Mouse (Mus musculus) Patski (cell line): Measurements from ENCODE around the gene Larp1b. TPM values are rescaled to one million over a fixed set of nuclear protein-coding genes. Genes with fewer than 3 reads are reported as not detected.
A peak's percentile ranks its signal among the peaks of the same experiment; 100 is the strongest.

Source experiments
- ATAC-seq: fragments of 100-300 bp; one replicate; pipeline ENCODE4 v1.8.0; 2021
- CTCF ChIA-PET: fragments of 350-600 bp; sonication (Branson Sonifier 250); formaldehyde crosslinking; loops from one replicate; lab custom pipeline; 2022; ENCODE audit warnings: inconsistent platforms; lab: Charles Lee
- POLR2A ChIA-PET: fragments of 350-600 bp; sonication (Branson Sonifier 250); formaldehyde crosslinking; loops from one replicate; lab custom pipeline; 2022; ENCODE audit warnings: antibody characterized with exemption, inconsistent platforms; lab: Charles Lee
- DNase-seq: peaks from one replicate; pipeline ENCODE4 v3.0.0-alpha.2; 2011; ENCODE audit warnings: low read depth, low spot score
- H3K27me3 ChIP-seq: fragments of 371-371 bp; one replicate; pipeline ENCODE4 v1.5.1; 2021
- CTCF ChIP-seq: fragments of 100-300 bp; IDR thresholded peaks from one replicate; pipeline ENCODE4 v1.5.1; 2021
- in situ Hi-C: fragments of 300-500 bp; cut with MboI; formaldehyde crosslinking; loops from 3 replicates; pipeline ENCODE4 v1.11.1; 2018; ENCODE audit warnings: low pct_unique_long_range_greater_than_20kb, mixed read lengths
- polyA plus RNA-seq: library from polyadenylated mRNA; unstranded; gene quantifications from one replicate; pipeline ENCODE4 v1.2.3, GENCODE M21; 2021

Larp1b gene
- polyA plus RNA-seq, 1 experiment from 2014 or later: 64.6 TPM

DNA sequence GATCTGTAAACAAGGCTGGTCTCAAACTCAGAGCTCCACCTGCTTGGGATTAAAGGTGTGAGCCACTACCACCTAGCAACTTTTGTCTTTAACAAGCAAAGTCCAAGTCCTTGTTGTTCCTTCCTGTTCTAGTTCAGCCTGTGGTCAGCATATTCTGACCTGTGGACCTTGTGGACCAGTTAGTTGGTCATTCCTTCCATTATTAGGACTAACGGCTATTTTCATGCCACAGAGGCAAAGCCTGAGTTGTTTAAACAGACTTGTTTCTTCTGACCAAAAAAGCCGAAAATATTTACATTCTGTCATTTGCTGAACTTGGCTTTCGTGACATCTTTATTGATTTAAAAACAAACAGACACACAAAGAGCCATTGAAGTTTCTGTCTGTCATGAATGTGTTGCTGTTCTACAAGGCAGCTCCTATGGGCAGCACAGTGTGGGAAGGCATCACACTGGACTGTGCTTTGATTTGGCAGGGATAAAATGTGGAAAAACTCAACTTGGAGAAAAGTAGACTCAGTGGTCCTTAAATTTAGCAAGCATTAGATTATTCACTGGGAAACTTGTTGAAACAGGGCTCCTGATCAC lies 68.5 kb downstream of the Larp1b start:
- in situ Hi-C loops: no loop called here

GRCm38 (mm10) chr3:41020687-41021086 lies 71.1 kb downstream of the Larp1b start:
- ChIA-PET CTCF (no interaction called here), POLR2A (no interaction called here)
- DNase-seq (no peak), ATAC-seq (no peak)
- no peak for TF ChIP-seq CTCF
- in situ Hi-C loops: no loop called here
- H3K27me3 ChIP-seq: no peaks in the 10 kb centered on the region

More for the DNA sequence above, 68.5 kb downstream of the Larp1b start:
- no peaks in the 10 kb centered on the region for H3K27me3 ChIP-seq
- POLR2A ChIA-PET: interaction anchor here (0.7 kb wide), 1 partner anchor 20 kb away, joined by 4 read pairs; no protein-coding TSS in a partner anchor
- ATAC-seq: no peak
- CTCF ChIA-PET: interaction anchor here (0.6 kb wide), 1 partner anchor 24 kb away, joined by 3 read pairs; no protein-coding TSS in a partner anchor
- DNase-seq: no peak
- TF ChIP-seq CTCF: no peak

DNA sequence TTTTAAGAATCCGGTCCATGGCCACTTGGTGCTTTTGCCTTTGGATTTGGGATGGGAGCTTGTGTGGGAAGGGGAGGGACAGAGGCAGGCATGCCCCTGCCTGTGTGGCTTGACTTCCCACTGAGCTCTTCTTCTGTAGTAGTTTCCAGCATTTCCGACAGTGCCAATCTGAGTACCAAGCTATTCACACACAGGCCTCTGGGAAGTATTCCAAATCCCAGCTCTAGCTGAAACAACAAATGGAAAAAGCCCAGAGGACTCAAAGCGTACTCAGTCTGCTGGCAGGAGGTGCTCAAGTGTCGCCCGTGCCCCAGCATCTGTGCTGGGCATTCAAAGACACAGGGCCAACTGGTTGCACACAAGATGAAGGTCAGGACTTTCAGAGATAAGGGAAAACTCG lies 72.4 kb downstream of the Larp1b start:
- no peak for ATAC-seq
- no peak for TF ChIP-seq CTCF
- CTCF ChIA-PET: interaction anchor here (1.0 to 1.4 kb wide), 3 partner anchors 9 to 44 kb away, joined by 3 read pairs; no protein-coding TSS in a partner anchor
- in situ Hi-C loops: no loop called here
- H3K27me3 ChIP-seq: no peaks in the 10 kb centered on the region
- DNase-seq: no peak
- POLR2A ChIA-PET: interaction anchor here (0.6 kb wide), 1 partner anchor 416 kb away, joined by 3 read pairs; no protein-coding TSS in a partner anchor

GRCm38 (mm10) chr3:41030705-41031104 lies 81.1 kb downstream of the Larp1b start:
- no peak for TF ChIP-seq CTCF
- ATAC-seq (no peak), DNase-seq (no peak)
- CTCF ChIA-PET: interaction anchor here (0.9 kb wide), 1 partner anchor 8 kb away, joined by 3 read pairs; no protein-coding TSS in a partner anchor
- H3K27me3 ChIP-seq: no peaks in the 10 kb centered on the region
- in situ Hi-C loops: no loop called here
- POLR2A ChIA-PET: no interaction called here

DNA sequence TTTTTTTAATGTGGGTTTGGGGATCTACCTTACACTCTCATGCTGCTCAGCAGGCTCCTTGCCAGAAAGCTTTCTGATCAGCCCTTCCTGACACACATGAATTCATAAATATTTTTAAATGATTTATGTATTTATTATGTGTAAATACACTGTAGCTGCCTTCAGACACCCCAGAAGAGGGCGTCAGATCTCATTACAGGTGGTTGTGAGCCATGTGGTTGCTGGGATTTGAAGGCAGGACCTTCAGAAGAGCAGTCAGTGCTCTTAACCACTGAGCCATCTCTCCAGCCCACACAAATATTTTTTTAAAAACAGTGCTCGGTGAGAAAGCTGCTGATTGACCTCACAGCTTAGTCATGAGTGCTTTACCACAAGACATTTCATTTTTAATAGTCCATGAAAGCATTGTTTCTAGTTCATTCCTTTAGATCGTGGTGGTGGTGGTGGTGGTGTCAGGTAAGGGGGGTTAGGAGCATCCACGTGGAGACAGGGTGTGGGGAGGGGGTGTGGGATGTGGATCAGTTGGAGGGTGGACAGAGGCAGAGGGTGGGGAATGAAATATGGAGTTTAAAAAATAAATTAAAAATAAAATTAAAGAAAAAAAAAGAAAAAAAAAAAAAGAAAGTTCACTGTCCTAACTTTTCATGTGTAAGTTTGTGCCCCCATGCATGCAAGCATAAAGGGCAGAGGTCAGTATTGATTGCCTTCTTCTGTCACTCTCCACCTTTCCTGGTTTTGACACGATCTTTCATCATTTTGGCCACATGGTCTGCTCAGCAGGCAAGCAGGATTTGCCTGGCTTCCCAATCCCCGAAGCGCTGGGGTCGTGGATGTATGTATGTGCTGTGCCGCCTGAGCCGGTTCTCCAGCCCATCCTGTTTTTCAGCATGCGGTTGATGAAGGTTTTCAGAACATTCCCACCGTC lies 81.9 kb downstream of the Larp1b start:
- DNase-seq (peak; percentile 54), ATAC-seq (peak; percentile 84)
- ChIA-PET POLR2A (no interaction called here), CTCF (interaction anchor here (0.9 to 3.1 kb wide), 3 partner anchors 9 to 16 kb away, joined by 3 to 16 read pairs (median 3); no protein-coding TSS in a partner anchor)
- in situ Hi-C loops: no loop called here
- no peaks in the 10 kb centered on the region for H3K27me3 ChIP-seq
- TF ChIP-seq CTCF: peak; percentile 60

DNA sequence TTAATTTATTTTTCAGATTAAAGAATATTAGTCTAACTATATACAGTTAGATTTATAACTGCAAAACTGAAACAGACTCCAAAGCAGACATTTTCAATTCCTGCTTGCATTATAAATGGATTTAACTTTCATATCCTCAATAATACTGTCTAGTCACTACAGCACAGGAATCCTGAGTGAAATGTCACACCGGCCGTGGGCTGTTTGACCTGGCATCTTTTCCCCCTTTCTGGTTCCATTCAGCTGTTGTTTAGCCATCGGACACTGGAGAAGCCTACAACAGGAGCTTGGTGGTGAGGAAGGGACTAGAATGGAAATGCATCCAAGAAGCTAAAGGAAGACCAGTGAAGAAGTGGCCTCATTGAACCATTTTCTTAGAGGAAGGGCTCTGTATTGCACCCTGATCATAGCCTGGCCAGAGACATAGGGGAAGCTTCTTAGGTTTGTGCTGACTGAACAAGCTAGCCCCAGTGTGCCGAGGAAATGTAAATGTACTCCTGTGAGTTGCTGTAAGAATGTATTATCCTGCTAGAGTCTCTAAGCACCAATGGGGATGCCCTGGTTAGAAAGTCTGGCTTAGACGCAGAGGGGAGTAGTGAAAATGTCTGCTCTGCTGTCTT lies 88.8 kb downstream of the Larp1b start:
- no peak for ATAC-seq
- DNase-seq: no peak
- no peaks in the 10 kb centered on the region for H3K27me3 ChIP-seq
- ChIA-PET CTCF (no interaction called here), POLR2A (interaction anchor here (0.6 kb wide), 1 partner anchor 20 kb away, joined by 4 read pairs; no protein-coding TSS in a partner anchor)
- in situ Hi-C loops: no loop called here
- no peak for TF ChIP-seq CTCF

GRCm38 (mm10) chr3:41041241-41041640 lies 91.6 kb downstream of the Larp1b start:
- H3K27me3 ChIP-seq: no peaks in the 10 kb centered on the region
- no peak for TF ChIP-seq CTCF
- CTCF ChIA-PET: interaction anchor here (1.1 kb wide), 2 partner anchors 18 to 186 kb away, joined by 3 to 5 read pairs; no protein-coding TSS in a partner anchor
- POLR2A ChIA-PET: no interaction called here
- in situ Hi-C loops: loop anchor here (10.0 kb wide), 1 partner anchor 634 kb away; no protein-coding TSS in a partner anchor
- DNase-seq (no peak), ATAC-seq (no peak)

DNA sequence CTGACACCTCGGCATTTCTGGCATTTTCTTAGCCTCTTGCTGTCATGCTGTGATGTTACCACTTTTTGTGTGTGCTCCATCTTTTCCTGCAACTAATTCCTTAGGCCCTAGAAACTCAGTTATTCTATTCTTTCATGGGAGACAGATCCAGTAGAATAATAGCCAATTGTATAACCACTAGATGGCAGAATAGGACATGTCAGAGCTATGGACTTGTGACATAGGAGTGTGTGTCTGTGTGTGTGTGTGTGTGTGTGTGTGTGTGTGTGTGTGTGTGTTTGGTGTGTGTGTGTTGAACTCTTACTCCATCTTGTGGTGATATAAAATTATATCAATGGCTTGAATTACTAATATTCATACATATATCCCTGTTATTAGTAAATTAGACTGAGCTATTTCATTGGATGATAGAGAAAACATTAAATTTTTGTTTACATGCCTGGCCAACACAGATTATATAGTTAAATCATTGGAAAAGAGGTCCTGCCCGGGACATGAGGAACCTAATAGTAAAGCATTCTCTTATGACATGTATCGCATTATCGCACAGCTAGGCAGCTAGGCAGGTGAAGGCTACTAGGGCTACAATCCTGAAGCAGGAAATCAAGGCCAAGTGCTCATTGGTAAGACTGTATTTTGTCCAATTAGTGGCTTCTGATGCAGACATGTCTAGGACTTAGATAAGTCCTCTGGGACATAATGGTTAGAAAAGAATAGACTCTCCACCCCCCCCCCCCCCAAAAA lies 92.7 kb downstream of the Larp1b start:
- TF ChIP-seq CTCF: peak; percentile 64
- ChIA-PET POLR2A (interaction anchor here (0.6 to 0.8 kb wide), 5 partner anchors 166 to 1224 kb away, joined by 3 to 6 read pairs (median 5); no protein-coding TSS in a partner anchor), CTCF (interaction anchor here (0.7 to 5.6 kb wide), 26 partner anchors 8 to 632 kb away, joined by 3 to 25 read pairs (median 4); partner anchors contain the start of gene Pgrmc2)
- DNase-seq (no peak), ATAC-seq (peak; percentile 49)
- in situ Hi-C loops: loop anchor here (10.0 kb wide), 1 partner anchor 632 kb away; no protein-coding TSS in a partner anchor
- no peaks in the 10 kb centered on the region for H3K27me3 ChIP-seq

DNA sequence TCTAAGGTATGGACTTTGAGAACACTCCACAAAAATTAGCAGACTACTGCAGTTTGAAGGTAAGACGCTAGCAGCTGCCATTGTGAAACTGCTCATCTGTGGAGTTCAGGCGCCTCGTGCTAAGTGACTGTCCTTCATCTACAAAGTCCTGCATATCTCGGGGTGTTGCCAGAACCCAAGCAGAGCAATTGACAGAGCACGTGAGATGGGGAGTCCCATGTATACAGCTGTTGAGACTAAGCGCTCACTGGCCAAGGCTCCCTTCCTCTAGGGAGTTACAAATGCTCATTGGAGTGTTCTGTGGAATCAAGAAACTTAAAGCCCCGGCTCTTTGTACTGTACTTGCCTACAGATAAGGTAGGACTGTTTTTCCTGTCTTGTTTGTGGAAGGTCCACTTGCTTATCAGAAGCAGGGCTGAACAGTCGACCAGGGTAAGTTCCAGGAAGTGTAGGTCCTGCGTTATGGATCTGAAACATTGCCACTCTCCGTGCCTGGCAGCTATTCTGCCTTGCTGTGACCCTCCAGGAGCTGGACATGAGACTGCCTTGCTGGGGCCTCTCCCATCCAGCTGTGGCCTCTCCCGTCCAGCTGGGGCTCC lies 94.2 kb downstream of the Larp1b start:
- POLR2A ChIA-PET: no interaction called here
- TF ChIP-seq CTCF: no peak
- no peak for ATAC-seq
- no peak for DNase-seq
- no peaks in the 10 kb centered on the region for H3K27me3 ChIP-seq
- CTCF ChIA-PET: interaction anchor here (1.2 to 5.6 kb wide), 3 partner anchors 12 to 628 kb away, joined by 3 to 25 read pairs (median 4); no protein-coding TSS in a partner anchor
- in situ Hi-C loops: loop anchor here (10.0 kb wide), 1 partner anchor 631 kb away; no protein-coding TSS in a partner anchor
